Mouse (Mus musculus) liver, adult (tissue): Measurements from ENCODE around the gene C330007P06Rik.

ENCODE experiments used
- GATA4 ChIP-seq: IDR thresholded peaks from 2 replicates; pipeline ENCODE4 v1.6.1; 2014; ENCODE audit warnings: mild to moderate bottlenecking, low read length; ENCODE audit not compliant: insufficient replicate concordance

The C330007P06Rik gene

DNA sequence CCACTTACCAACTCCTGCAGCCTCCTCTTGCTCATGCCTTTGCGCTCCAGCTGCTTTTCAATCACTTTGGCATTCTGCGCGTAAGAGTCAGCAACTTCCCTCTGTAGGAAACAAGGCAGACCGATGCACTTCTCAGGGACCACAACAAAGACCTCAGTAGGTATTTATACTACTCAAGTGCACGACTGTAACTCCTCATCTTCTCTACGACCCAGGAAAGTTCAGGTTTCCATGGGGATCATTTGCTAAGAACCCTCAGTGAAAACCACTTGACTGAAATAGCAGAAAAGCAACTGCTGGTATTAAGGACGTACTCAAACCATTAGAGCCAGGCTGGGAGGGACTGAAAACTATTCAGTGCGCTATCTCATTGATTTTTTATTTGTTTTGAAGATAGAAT is 21.3 kb downstream of the C330007P06Rik start:
- TF ChIP-seq GATA4, result no peak

DNA sequence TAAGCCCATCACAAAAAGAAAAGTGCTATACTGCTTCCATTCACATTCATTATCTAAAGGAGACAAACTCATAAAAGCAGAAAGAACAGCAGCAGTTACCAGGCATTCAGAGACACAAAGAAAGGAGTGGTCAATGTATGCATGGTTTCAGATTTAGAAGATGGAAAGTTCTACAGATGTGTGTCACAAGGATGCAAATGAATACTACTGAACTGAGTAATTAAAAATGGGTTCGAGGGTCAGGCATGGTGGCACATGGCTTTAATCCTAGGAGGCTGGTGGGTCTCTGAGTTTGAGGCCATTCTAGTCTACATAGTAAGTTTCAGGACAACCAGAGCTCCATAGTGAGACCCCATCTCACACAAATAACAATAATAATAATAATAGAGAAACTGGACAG is 26.8 kb downstream of the C330007P06Rik start:
- TF ChIP-seq GATA4, result no peak

DNA sequence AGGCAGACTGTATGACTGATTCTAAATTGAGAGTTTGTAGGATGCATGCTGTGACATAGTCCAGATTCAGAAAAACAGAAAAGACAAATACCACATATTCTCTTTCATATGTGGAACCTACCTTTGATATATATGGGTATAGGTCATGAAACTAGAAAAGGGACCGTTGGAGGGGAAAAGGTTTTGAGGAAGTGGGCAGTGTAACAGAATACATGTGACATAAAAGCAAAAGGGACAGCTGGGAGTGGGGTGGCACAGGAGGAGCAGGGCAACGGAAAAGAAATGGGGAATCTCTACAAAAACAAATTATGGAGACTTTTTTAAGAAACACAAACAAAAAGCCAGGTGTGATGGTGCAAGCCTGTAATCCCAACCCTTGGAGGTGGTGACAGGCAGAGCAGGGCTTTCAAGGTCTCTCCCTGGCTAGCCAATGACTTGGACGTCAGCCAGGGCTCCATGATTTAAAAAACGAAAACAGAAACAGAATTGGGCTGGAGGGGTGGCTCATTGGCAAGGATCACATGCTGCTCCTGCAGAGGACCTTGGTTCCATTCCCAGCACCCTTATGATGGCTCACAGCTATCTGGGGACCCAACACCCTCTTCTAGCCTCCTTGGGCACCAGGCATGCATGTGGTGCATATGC is 30.4 kb downstream of the C330007P06Rik start:
- TF ChIP-seq GATA4, result no peak

DNA sequence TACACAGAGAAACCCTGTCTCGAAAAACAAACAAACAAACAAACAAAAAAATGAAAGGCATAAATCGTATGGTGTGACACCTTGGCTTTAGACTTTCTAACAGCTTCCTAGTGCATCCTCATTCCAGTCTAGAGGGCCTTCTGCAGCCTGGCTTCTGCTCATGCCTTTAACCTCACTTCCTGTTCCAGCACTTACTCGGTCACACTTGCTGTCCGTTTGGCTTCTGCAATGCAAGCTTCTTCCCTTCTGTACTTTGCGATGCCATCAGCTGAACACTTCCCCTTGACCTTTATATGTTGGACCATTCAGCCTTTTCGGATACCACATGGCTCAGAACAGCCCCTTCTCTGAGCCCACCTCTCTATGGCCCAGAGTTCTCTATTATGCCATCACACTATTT is 32.2 kb downstream of the C330007P06Rik start:
- no peak for TF ChIP-seq GATA4

DNA sequence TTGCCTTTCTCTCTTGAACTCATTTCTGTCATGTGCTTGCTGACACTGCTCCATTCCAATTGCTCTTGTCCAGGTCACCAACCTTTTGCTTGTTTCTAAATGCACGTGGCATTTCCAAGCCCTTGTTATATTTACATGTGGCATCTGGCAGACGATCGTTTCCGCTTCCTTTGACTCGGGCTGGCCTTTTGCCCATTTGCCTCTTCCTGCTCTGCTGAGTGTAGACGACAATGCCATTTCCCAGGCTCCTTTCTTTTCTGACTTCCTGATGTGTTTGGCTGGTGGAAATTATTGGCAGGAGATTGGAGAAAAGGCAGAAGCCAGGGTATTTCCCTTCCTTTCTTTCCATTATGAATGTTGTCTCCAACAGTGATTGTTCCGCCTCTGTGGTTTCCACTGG is 34.5 kb downstream of the C330007P06Rik start:
- TF ChIP-seq GATA4, result no peak

DNA sequence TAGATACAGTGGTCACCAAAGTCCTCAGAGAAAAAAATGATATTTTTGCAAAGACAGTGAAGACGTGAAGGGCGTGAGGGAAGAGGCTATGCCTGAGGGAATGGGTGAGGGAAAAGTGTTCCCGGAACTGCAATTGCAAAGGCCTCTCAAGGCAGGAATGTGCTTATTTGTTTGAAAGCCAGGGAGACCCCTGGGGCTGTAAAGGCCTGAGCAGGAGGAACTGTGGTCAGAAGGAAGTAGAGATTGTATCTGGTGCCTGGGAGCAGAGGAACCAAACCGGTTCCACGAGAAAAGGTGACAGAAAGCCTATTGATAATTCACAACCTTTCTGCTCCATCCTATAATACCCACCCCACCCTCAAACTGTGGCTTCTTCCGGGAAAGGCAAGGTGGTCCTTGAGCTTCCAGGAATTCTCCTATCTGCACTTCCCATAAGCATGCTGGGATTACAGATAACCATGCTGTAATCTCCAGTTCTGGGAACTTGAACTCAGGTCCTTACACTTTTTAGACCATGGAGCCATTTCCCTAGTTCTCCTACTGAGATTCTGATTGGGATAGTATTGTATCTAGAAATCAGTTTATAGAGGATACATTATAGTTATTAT is 36.7 kb downstream of the C330007P06Rik start:
- no peak for TF ChIP-seq GATA4

DNA sequence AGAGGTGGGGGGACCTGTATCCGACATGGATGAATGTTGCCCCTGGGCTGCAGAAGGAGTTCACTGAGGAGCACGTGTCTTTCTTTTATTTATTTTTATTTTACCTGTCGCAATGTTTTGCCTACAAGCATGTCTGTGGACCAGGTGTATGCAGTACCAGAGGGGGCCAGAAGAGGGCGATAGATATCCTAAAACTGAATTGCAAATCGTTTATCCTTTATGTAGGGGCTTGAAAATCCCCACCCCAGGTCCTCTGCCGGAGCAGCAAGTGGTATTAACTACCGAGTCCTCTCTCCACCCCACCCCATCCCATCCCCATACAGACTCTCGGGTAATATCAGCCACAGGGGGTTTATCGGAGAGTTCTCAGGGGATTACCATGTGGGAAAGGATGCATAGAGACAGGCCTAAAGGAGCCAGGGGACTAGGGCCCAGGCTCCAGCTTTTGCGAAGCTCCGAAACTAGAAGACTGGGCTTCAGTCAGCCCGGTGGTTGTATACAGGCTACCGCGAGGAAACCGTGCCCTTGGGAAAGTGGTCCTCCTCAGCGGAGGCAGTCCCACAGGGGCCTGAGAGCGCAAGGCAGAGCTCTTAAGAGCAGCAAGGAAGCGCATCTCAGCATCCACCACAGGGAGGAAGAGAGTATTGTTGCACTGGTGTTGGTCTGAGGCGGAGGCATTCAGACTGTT is 40.4 kb downstream of the C330007P06Rik start:
- TF ChIP-seq GATA4, result no peak

DNA sequence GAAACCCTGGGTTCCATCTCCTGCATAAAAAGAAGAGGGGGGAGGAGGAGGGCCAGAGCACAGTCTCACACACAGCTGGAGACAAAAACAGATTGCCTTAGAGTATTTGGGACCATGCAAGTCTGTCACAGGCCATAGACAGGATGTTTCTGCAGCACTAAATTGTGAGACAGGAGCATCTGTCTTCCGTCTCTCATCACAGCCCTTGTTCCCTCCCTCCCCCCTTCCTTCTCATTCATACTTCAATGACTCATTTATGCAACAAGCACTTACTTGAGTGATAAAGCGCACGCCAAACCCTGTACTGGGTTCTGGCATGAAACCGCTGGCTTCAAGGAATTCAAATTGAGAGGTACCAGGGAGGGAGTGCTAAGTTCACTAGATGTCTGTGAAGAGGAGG is 42.3 kb downstream of the C330007P06Rik start:
- TF ChIP-seq GATA4, result no peak

DNA sequence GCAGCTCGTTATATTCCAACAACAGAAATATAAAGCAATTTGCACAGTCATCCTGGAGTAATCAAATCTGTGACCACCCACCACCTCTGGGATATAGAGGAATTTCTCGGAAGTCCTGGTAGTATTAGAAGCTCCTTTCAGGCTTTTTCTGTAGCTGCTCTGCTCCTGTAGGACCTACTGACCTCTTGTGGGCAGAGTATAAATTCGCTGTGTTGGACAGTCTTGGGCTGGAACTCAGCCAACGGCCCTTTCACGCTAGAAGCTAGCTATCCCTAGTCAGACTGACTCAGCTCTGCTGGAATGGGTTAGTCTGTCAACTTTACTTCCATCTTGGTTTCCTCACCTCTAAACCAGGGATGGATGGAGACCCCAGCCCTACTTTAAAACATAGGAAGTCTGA is 43.6 kb downstream of the C330007P06Rik start:
- no peak for TF ChIP-seq GATA4

DNA sequence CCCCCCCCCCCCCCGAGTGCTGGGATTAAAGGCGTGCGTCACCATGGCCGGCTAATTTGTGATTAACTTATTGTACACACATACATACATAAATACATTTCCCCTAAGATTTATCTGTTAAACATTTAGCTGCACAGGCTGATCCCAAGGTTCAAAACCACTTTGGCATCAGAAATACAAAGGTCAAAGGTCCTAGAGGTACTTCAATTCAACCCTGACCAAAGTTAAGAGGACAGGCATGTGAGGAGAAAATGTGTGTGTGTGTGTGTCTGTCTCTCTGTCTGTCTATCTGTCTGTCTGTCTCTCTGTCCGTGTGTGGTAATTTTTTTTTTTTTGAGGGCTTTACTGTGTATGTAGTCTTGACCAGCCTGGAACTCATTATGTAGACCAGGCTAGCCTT is 47.0 kb downstream of the C330007P06Rik start:
- TF ChIP-seq GATA4, result no peak

DNA sequence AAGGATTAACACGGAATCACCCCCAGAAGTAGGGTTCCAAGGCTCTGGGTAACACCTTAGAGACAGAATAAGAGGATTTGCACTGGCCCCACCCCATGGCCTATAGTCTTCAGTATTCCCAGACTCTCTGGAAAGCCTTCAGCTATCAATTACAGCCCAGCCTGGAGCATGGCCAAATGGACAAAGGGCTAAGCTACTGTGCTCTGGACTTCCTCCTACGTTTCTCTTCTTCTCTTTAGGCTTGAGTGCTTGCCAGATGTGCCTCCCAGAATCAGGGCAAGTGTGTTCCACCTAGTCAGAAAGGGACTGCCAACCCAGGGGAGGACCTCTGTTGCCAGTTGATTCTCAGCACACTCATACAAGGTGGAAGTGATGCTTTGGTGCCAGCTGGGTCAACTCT is 48.9 kb downstream of the C330007P06Rik start:
- no peak for TF ChIP-seq GATA4

DNA sequence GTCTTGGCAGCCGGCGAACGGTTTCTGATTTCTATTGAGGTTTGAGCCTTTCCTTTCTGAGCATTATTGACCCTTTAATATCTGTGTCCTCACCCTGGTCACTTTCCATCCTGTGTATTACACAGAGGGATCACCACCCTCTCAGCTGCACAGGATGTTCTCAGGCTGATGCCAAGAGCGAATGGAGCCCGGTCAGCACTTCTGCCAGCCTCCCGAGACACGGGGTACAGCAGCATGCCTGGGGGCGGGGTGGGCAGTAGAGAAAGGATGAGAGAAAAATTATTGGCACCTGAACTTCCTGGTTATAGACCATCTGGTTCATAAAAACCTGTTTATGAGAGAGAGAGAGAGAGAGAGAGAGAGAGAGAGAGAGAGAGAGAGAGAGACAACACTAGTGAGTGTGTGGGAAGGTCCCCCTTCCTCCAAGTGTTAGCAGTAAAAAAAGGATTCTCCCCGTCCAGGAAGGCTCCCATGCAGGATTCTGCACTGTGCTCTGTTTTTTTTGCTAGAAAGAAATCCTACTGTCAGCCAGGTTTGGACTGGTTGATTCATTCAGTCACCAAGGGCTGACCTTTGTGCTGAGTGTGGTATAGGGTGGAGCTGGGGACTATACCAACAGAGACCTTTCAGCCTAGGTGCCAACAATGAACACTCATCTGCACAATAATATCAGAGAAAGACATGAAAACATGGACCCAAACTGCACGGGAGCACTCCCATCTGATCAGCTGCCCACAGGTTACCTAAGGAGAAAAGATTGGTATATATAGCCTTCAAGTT is 49.8 kb downstream of the C330007P06Rik start:
- no peak for TF ChIP-seq GATA4

DNA sequence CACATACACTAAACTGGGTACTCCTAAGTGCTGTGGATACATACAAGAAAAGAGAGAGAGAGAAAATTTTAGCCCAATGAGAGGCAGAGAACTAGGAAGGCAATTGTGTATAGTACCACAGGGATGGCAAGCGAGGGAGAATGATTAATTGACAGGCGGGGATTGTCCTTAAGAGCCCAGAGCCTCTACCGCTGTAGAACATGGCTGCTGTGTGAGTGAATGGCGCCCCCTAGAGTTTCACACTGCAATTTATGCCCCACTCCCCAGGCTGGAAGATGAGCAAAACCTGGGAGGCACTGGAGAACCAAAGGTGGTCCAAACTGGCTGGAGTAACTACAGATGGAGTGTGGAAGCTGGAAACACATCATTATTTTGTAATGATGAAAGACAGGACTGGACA is 53.7 kb downstream of the C330007P06Rik start:
- no peak for TF ChIP-seq GATA4

DNA sequence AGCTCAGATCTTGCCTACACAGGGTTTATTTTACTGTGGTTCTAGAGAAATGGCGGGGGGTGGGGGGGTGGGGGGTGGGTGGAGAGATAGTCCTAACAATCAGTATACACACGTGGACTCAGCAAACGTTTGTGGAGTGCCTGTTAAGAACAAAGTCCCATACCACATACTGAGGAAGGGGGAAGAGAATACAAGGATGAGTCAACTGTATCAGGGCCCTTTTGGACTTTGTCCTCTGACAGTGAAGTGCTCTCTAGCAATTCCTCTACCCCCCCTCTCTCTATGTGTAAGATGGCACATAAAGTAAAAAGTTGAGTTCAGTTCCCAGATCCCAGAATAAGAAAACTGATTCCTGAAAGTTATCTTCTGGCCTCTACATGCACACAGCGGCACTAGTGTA is 54.3 kb downstream of the C330007P06Rik start:
- no peak for TF ChIP-seq GATA4

DNA sequence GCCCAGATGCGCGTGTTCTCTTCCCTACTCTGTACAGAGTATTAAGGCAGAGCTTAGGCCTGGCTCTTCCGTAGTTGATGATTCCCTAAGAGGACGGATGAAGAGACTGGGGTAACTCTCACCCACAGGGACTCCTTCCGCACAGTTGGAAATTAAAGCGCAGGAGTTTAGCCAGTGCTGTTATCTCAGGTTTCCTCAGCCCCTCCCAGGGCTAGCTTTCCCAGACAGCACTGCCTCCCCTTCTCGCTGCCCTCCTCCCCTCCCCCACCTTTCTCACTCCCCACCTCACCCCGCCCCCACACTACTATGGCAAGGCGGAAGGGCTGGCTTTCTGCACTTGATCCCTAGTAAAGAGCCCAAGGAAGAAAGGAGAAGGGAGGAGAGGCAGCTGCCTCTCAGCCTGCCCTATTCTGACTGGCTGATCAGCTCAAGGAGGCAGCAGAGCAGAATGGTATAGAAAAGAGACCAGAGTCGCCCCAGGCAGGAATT is 56.9 kb downstream of the C330007P06Rik start:
- TF ChIP-seq GATA4, result no peak

DNA sequence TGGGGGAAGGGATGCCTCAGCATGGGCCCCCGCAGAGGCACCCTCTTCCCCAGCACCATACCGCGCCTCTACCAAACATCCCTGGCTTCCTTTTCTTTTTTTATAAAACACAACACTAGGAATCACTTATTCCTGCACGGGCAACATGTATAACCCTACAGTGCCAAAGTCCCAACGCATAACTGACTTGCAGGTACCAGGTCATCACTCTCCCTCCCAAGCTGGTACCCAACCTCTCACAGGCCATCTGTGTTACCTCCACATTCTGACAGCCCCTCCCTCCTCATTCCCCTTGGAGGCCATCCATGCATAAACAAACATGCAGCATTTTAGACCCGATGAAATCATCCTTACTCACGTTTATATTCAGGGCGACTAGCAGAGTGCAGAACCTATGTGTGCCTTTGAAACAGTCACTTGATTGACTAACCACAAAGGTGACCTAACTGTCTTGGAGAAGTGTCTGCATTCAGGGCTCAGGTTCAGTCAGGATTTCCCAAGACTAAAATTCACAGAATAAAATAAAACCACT is 57.5 kb downstream of the C330007P06Rik start:
- TF ChIP-seq GATA4, result no peak

DNA sequence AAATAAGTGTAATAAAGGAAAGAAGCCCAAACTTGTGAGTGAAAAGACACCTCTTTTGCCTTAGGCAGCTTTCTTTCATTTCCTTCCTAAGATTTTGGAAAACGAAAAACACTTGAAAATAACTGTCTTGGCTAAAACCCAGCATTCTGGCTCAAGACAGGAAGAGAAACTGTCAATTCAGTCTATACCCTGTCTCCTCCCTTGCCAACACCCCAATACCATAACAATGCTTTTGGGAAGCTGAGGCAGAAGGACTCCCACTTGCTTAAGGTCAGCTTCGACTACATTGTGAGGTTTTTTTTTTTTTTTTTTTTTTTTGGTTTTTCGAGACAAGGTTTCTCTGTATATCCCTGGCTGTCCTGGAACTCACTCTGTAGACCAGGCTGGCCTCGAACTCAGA is 58.5 kb downstream of the C330007P06Rik start:
- no peak for TF ChIP-seq GATA4
